Mouse (Mus musculus) stomach, postnatal 0 days (tissue): ENCODE data around the gene Mei4.

ENCODE experiments used
- CTCF ChIP-seq: IDR thresholded peaks from 2 replicates; pipeline ENCODE4 v1.5.1; 2016; ENCODE audit warnings: antibody characterized with exemption, low read depth, mild to moderate bottlenecking, moderate library complexity
- EP300 ChIP-seq: optimal IDR thresholded peaks from 2 replicates; pipeline ENCODE3; 2016; ENCODE audit warnings: antibody characterized with exemption

DNA sequence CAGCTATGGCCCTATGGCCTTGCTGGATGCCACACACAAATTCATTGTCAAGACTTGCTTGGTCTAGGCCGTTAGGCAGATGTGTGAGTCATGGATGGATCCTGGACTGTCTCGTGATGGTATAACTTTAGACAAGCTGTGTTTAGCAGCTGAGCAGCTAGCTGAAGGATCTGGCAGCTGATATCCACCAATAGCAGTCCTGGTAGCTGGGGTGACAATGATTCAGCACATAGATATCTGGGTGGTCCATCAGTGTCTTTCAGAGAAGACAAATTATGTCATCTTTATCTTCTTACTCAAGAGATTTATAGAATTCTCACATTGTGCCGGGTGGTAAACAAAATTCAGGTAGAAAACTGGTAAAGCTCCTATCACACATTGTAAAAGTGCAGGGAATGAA lies 93.4 kb downstream of the Mei4 start:
- no peak for TF ChIP-seq EP300
- TF ChIP-seq CTCF = no peak
